Comparison of ENCODE assay signal across 17 mouse cellular contexts in genomic region chrX:7430456-7430855, GRCm38 (mm10).
"Had no signal": no experiment of that assay in that cellular context is flagged by ENCODE, and none has a peak within 500 bp of the region (broad histone marks: within the 10 kb centered on the region; RNA-seq: fewer than 3 reads in every experiment).

No protein-coding gene starts in this region.

- H3K9ac ChIP-seq: limb, embryonic 13.5 days; liver, embryonic 13.5 days; midbrain, embryonic 12.5 days; midbrain, embryonic 15.5 days; neural tube, embryonic 12.5 days; neural tube, embryonic 15.5 days; stomach, embryonic 15.5 days had no signal

- H3K4me2 ChIP-seq: limb, embryonic 13.5 days; liver, embryonic 13.5 days; midbrain, embryonic 12.5 days; midbrain, embryonic 15.5 days; neural tube, embryonic 12.5 days; neural tube, embryonic 15.5 days; stomach, embryonic 15.5 days had no signal

- DNase-seq: kidney, adult 2 months; kidney, postnatal 25 days; liver, embryonic 13.5 days; lung, adult 2 months; lung, postnatal 14 days; right cerebral cortex, adult 18-20 months; right cerebral cortex, postnatal 14 days; right cerebral cortex, postnatal 4 days; thymus, postnatal 36 days had no signal

- H3K4me3 ChIP-seq: limb, embryonic 10.5 days; limb, embryonic 13.5 days; liver, embryonic 13.5 days; midbrain, embryonic 12.5 days; midbrain, embryonic 15.5 days; neural tube, embryonic 12.5 days; neural tube, embryonic 15.5 days; stomach, embryonic 15.5 days had no signal

- H3K9me3 ChIP-seq: limb, embryonic 10.5 days; limb, embryonic 13.5 days; liver, embryonic 13.5 days; midbrain, embryonic 12.5 days; midbrain, embryonic 15.5 days; neural tube, embryonic 12.5 days; neural tube, embryonic 15.5 days; stomach, embryonic 15.5 days had no signal

- H3K27ac ChIP-seq: kidney, postnatal 0 days; limb, embryonic 10.5 days; limb, embryonic 13.5 days; liver, embryonic 13.5 days; midbrain, embryonic 12.5 days; midbrain, embryonic 15.5 days; neural tube, embryonic 12.5 days; neural tube, embryonic 15.5 days; stomach, embryonic 15.5 days had no signal

- ATAC-seq: midbrain, embryonic 15.5 days had no signal

- H3K36me3 ChIP-seq: limb, embryonic 10.5 days; limb, embryonic 13.5 days; liver, embryonic 13.5 days; midbrain, embryonic 12.5 days; midbrain, embryonic 15.5 days; neural tube, embryonic 12.5 days; neural tube, embryonic 15.5 days; stomach, embryonic 15.5 days had no signal

- H3K4me1 ChIP-seq: limb, embryonic 13.5 days; liver, embryonic 13.5 days; midbrain, embryonic 15.5 days; neural tube, embryonic 12.5 days; neural tube, embryonic 15.5 days; stomach, embryonic 15.5 days had no signal

- H3K27me3 ChIP-seq: limb, embryonic 13.5 days; liver, embryonic 13.5 days; midbrain, embryonic 12.5 days; midbrain, embryonic 15.5 days; neural tube, embryonic 12.5 days; neural tube, embryonic 15.5 days; stomach, embryonic 15.5 days had no signal
